Mouse (Mus musculus): ENCODE results near the gene Mettl24. TPM values are rescaled to one million over a fixed set of nuclear protein-coding genes. Genes with fewer than 3 reads are reported as not detected.

The Mettl24 gene
- polyA plus RNA-seq, 1 experiment from 2014 or later = 3.2 TPM

DNA sequence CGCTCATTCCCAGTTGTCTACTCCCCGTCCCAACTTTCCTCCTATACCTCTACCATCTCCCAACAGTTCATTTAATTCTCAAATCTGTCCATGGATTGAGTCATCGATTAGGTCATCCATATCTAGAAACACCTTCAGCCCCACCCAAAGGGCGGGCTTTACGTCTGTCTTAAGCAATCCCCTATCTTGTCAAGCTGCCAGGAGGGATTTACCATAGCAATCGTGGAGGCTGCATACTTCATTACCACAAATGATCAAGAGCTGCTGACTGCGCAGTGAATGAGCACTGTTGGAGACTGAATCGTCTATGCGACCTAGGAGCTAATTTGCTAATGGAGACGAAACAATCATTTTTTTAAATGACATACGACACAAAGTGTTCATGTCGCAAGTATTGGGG, 34.3 kb upstream of the Mettl24 start:
- no peak overlapping the region for H3K4me3 ChIP-seq (ENCODE audit: low read length)
- WGBS = 84% methylated on average over 12 of the region's 12 CpGs
- H3K4me1 ChIP-seq (ENCODE audit: control insufficient read depth, insufficient read depth, low read length) = 0 out of 2 replicates have a peak, but pooled peaks cover 3% of the 10 kb centered on the region
- H3K27me3 ChIP-seq (replicated peaks; ENCODE audit: control insufficient read depth, insufficient read depth, low read length) = no peaks in the 10 kb centered on the region
- no peaks in the 10 kb centered on the region for H3K9me3 ChIP-seq (ENCODE audit: control insufficient read depth, low read length)
- no peaks in the 10 kb centered on the region for H3K36me3 ChIP-seq (ENCODE audit: control insufficient read depth, insufficient read depth, low read length)
- no peak overlapping the region for H3K27ac ChIP-seq (ENCODE audit: low read length)
- H3K9ac ChIP-seq (ENCODE audit: low read depth, low read length) = no peak overlapping the region
- no peak for ATAC-seq
- H3K4me2 ChIP-seq (ENCODE audit: low read depth, low read length) = no peak overlapping the region

DNA sequence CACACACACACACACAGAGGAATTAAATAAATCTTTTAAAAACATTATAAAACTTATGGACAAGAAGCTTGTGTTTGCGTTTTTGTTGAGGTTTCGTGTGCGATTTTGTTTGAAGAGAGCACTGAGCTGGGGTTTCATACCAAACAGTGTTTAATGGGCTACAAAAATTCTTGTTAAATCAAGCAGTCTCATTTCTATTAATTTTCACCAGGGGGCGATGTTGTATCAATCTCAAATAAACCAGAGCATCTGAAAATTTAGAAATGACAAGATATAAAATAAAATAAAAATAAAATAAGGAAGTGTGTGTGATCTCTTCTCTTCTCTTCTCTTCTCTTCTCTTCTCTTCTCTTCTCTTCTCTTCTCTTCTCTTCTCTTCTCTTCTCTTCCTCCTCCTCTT, 33.4 kb upstream of the Mettl24 start:
- no peaks in the 10 kb centered on the region for H3K36me3 ChIP-seq (ENCODE audit: control insufficient read depth, insufficient read depth, low read length)
- 0 out of 2 replicates have a peak, but pooled peaks cover 3% of the 10 kb centered on the region for H3K4me1 ChIP-seq (ENCODE audit: control insufficient read depth, insufficient read depth, low read length)
- WGBS = 23% methylated on average over 4 of the region's 4 CpGs
- H3K4me2 ChIP-seq (ENCODE audit: low read depth, low read length) = no peak overlapping the region
- H3K9me3 ChIP-seq (ENCODE audit: control insufficient read depth, low read length) = no peaks in the 10 kb centered on the region
- H3K27ac ChIP-seq (ENCODE audit: low read length) = no peak overlapping the region
- no peak for ATAC-seq
- no peak overlapping the region for H3K9ac ChIP-seq (ENCODE audit: low read depth, low read length)
- H3K4me3 ChIP-seq (ENCODE audit: low read length) = no peak overlapping the region
- H3K27me3 ChIP-seq (replicated peaks; ENCODE audit: control insufficient read depth, insufficient read depth, low read length) = no peaks in the 10 kb centered on the region

DNA sequence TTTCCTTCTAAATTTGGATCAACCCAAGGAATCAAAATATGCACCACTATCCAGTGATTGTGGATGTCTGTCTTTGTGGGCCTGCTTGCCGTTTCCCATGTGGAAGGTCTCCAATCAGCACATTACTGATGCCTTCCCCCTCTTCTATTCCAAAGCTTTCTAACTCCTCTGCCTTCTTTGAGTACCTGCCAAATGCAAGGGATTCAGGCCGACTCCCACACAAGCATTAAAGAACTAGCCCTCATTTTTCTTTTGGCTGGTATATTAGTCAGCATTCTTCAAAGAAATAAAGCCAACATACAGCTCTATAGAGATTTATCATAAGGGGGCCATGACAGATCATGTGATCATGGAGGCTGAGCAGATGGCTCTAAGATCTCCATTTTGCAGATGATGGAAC, 31.4 kb upstream of the Mettl24 start:
- H3K9me3 ChIP-seq (ENCODE audit: control insufficient read depth, low read length) = no peaks in the 10 kb centered on the region
- H3K9ac ChIP-seq (ENCODE audit: low read depth, low read length) = no peak overlapping the region
- H3K4me1 ChIP-seq (ENCODE audit: control insufficient read depth, insufficient read depth, low read length) = no peaks in the 10 kb centered on the region
- H3K36me3 ChIP-seq (ENCODE audit: control insufficient read depth, insufficient read depth, low read length) = no peaks in the 10 kb centered on the region
- ATAC-seq = no peak
- 43% methylated on average over 2 of the region's 2 CpGs for WGBS
- no peak overlapping the region for H3K27ac ChIP-seq (ENCODE audit: low read length)
- no peaks in the 10 kb centered on the region for H3K27me3 ChIP-seq (replicated peaks; ENCODE audit: control insufficient read depth, insufficient read depth, low read length)
- no peak overlapping the region for H3K4me2 ChIP-seq (ENCODE audit: low read depth, low read length)
- no peak overlapping the region for H3K4me3 ChIP-seq (ENCODE audit: low read length)

DNA sequence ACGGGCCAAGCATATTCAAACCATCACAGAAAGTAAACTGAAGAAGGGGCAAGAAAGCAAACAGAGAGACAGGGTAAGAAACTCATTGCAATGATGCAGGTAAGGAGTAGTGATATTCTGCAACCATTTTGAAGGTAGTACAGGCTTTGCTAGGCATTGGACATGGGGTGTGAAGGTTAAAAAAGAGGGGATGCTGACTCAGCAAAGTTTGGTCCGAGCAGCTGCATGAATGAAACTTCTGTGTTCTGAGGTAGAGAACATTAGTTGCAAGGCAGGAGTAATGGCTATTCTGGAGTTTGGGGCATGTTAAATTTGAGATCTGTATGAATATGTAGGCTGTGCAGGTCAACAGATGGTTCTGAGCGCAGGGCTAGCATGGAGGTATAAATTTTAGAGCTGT, 17.8 kb upstream of the Mettl24 start:
- no peaks in the 10 kb centered on the region for H3K36me3 ChIP-seq (ENCODE audit: control insufficient read depth, insufficient read depth, low read length)
- H3K9me3 ChIP-seq (ENCODE audit: control insufficient read depth, low read length) = no peaks in the 10 kb centered on the region
- H3K4me1 ChIP-seq (ENCODE audit: control insufficient read depth, insufficient read depth, low read length) = no peaks in the 10 kb centered on the region
- no peak for ATAC-seq
- WGBS = 82% methylated on average over 3 of the region's 3 CpGs
- H3K27ac ChIP-seq (ENCODE audit: low read length) = no peak overlapping the region
- no peak overlapping the region for H3K9ac ChIP-seq (ENCODE audit: low read depth, low read length)
- no peak overlapping the region for H3K4me2 ChIP-seq (ENCODE audit: low read depth, low read length)
- no peaks in the 10 kb centered on the region for H3K27me3 ChIP-seq (replicated peaks; ENCODE audit: control insufficient read depth, insufficient read depth, low read length)
- H3K4me3 ChIP-seq (ENCODE audit: low read length) = no peak overlapping the region

DNA sequence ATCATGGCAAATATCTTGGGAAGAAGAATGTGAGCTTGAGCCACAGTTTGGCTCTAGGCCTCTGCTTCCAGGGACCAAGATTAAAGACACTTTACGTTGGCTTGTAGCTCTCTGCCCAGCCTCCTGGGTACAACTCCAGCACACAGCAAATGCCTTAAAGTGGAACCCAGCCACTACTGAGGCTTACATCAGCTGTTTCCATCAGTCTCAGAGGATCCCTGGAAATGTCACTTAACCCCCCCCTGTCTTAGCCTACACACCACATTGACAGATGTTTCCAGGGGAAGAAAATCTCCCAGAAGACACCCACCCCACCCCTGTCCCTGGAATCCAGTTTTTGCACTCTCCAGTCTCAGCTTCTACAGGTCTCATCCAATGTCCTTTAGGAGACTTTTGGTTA, 16.1 kb upstream of the Mettl24 start:
- H3K27me3 ChIP-seq (replicated peaks; ENCODE audit: control insufficient read depth, insufficient read depth, low read length) = no peaks in the 10 kb centered on the region
- H3K4me3 ChIP-seq (ENCODE audit: low read length) = no peak overlapping the region
- no peaks in the 10 kb centered on the region for H3K36me3 ChIP-seq (ENCODE audit: control insufficient read depth, insufficient read depth, low read length)
- no peak for ATAC-seq
- WGBS = 86% methylated on average over 1 of the region's 1 CpGs
- no peak overlapping the region for H3K4me2 ChIP-seq (ENCODE audit: low read depth, low read length)
- H3K4me1 ChIP-seq (ENCODE audit: control insufficient read depth, insufficient read depth, low read length) = no peaks in the 10 kb centered on the region
- no peak overlapping the region for H3K9ac ChIP-seq (ENCODE audit: low read depth, low read length)
- H3K27ac ChIP-seq (ENCODE audit: low read length) = no peak overlapping the region
- no peaks in the 10 kb centered on the region for H3K9me3 ChIP-seq (ENCODE audit: control insufficient read depth, low read length)

DNA sequence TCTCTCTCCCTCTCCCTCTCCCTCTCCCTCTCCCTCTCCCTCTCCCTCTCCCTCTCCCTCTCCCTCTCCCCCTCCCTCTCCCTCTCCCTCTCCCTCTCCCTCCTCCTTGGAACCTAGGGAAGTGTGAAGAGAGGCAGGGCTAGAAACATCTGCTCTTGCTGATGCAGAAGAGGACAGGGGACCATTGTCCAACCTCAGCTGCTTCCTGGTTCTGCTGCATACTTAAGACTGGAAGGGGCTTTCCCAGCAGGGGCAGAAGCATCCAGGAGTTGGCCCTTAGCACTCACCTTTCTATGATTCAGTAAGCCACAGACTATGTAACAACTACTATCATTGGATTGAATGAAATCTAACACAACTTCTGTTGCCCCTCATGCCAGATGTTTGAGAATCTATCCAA, 14.4 kb upstream of the Mettl24 start:
- Histone ChIP-seq H3K4me2 (ENCODE audit: low read depth, low read length) (no peak overlapping the region), H3K36me3 (ENCODE audit: control insufficient read depth, insufficient read depth, low read length) (no peaks in the 10 kb centered on the region)
- ATAC-seq = no peak

DNA sequence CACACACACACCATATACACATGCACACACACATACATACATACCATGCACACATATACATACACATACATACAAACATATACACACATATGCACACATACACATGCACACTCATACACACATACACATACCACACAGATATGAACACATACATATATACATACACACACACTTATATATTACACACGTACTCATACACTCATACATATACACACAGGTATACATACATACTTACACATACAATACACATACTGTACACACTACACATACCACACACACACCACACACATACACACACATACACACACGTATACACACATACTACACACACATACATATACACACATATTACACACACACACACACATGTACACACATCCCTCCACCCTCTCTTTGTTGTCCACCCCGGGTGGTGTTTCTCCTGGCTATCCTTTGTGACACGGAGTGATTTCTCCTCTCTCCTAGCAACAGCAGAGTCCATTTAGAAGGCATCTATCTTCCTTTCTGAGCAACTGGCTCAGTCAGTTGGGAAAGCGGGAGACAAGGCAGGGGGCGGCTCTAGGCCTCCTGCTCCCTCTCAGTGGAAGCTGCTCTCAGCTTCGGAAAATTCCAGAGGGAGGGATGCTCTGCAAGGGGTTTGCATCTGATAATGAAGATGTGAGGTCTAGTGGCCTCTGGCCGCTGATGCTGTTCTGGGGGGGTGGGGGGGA, 10.3 kb upstream of the Mettl24 start:
- Histone ChIP-seq H3K27me3 (replicated peaks; ENCODE audit: control insufficient read depth, insufficient read depth, low read length) (no peaks in the 10 kb centered on the region), H3K27ac (ENCODE audit: low read length) (no peak overlapping the region), H3K4me2 (ENCODE audit: low read depth, low read length) (no peak overlapping the region), H3K36me3 (ENCODE audit: control insufficient read depth, insufficient read depth, low read length) (no peaks in the 10 kb centered on the region), H3K4me1 (ENCODE audit: control insufficient read depth, insufficient read depth, low read length) (peaks cover 9% of the 10 kb centered on the region), H3K9ac (ENCODE audit: low read depth, low read length) (no peak overlapping the region), H3K9me3 (ENCODE audit: control insufficient read depth, low read length) (no peaks in the 10 kb centered on the region), H3K4me3 (ENCODE audit: low read length) (no peak overlapping the region)
- ATAC-seq = no peak
- 56% methylated on average over 8 of the region's 8 CpGs for WGBS

More for the DNA sequence above, 14.4 kb upstream of the Mettl24 start:
- H3K4me3 ChIP-seq (ENCODE audit: low read length) = no peak overlapping the region
- H3K9me3 ChIP-seq (ENCODE audit: control insufficient read depth, low read length) = no peaks in the 10 kb centered on the region
- H3K4me1 ChIP-seq (ENCODE audit: control insufficient read depth, insufficient read depth, low read length) = no peaks in the 10 kb centered on the region
- H3K27me3 ChIP-seq (replicated peaks; ENCODE audit: control insufficient read depth, insufficient read depth, low read length) = no peaks in the 10 kb centered on the region
- no peak overlapping the region for H3K27ac ChIP-seq (ENCODE audit: low read length)
- H3K9ac ChIP-seq (ENCODE audit: low read depth, low read length) = no peak overlapping the region

DNA sequence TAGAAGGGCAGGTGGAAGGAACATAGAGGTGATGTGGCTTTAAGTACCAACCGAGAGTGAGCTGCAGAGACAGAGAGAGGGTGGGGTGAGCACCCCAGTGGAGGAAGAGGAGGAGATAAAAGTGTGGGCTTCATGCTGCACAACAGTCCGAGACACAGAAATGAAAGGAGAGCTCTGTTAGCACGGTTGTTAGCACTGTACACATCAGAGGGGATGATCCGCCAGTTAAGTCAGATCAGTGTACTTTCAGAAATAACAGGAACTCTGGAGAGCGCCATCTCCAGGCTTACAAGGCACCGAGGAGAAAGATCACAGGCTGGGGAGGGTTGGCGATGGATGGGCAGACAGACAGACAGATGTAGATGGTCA, 9.8 kb upstream of the Mettl24 start:
- H3K27me3 ChIP-seq (replicated peaks; ENCODE audit: control insufficient read depth, insufficient read depth, low read length) = no peaks in the 10 kb centered on the region
- H3K36me3 ChIP-seq (ENCODE audit: control insufficient read depth, insufficient read depth, low read length) = no peaks in the 10 kb centered on the region
- no peak for ATAC-seq
- no peak overlapping the region for H3K4me3 ChIP-seq (ENCODE audit: low read length)
- no peak overlapping the region for H3K4me2 ChIP-seq (ENCODE audit: low read depth, low read length)
- WGBS = 68% methylated on average over 7 of the region's 7 CpGs
- H3K27ac ChIP-seq (ENCODE audit: low read length) = no peak overlapping the region
- H3K9me3 ChIP-seq (ENCODE audit: control insufficient read depth, low read length) = no peaks in the 10 kb centered on the region
- peaks cover 9% of the 10 kb centered on the region for H3K4me1 ChIP-seq (ENCODE audit: control insufficient read depth, insufficient read depth, low read length)
- H3K9ac ChIP-seq (ENCODE audit: low read depth, low read length) = no peak overlapping the region

DNA sequence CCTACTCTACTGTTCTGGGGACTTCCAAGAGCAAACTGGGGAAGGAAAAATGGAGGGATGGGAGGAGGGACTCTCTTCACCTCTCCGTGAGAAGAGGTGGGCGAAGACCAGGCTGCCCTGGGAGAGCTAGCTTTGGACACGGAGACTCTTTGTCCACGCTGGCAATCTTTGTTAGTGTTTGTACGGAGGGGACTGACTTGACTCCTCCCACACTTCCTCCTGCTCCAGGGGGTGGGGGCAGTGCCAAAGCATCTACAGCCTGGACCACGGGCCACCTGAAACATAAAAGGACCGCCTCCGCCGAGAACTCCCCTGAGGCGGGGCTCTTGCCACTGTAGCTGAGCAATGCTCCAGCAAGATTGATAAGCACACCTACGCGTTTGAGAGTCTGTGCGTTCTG, 8.9 kb upstream of the Mettl24 start:
- no peak overlapping the region for H3K27ac ChIP-seq (ENCODE audit: low read length)
- ATAC-seq = 0 out of 2 replicates have a peak, but pooled peaks have one; percentile 21
- H3K4me2 ChIP-seq (ENCODE audit: low read depth, low read length) = peak overlapping the region; percentile 52
- no peaks in the 10 kb centered on the region for H3K9me3 ChIP-seq (ENCODE audit: control insufficient read depth, low read length)
- no peaks in the 10 kb centered on the region for H3K36me3 ChIP-seq (ENCODE audit: control insufficient read depth, insufficient read depth, low read length)
- peak overlapping the region; percentile 36; the same call in 1 of the 2 replicates for H3K9ac ChIP-seq (ENCODE audit: low read depth, low read length)
- H3K27me3 ChIP-seq (replicated peaks; ENCODE audit: control insufficient read depth, insufficient read depth, low read length) = no peaks in the 10 kb centered on the region
- H3K4me3 ChIP-seq (ENCODE audit: low read length) = peak overlapping the region; percentile 22; the same call in 1 of the 2 replicates
- peaks cover 9% of the 10 kb centered on the region for H3K4me1 ChIP-seq (ENCODE audit: control insufficient read depth, insufficient read depth, low read length)
- WGBS = 7% methylated on average over 13 of the region's 13 CpGs

DNA sequence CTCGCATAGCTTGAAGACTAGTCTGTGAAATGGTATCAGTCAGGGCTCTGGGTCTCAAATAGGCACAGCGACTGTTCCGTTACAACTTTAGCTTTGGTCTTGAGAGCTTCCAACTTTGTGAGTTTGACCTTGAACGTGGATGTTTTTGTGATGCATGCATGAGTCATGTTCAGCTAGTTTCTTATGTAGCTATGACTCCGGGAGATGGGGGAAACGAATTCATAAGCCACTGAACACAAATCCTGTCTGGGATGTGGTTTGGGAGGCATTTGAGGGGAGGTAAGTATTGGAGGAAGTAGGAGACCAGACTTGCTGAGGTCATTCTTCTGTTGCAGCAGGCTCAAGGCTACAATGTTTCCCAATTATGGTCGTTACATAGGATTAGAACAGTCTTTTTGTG, 7.2 kb upstream of the Mettl24 start:
- Histone ChIP-seq H3K27ac (ENCODE audit: low read length) (no peak overlapping the region), H3K27me3 (replicated peaks; ENCODE audit: control insufficient read depth, insufficient read depth, low read length) (no peaks in the 10 kb centered on the region), H3K4me2 (ENCODE audit: low read depth, low read length) (no peak overlapping the region), H3K36me3 (ENCODE audit: control insufficient read depth, insufficient read depth, low read length) (no peaks in the 10 kb centered on the region), H3K9ac (ENCODE audit: low read depth, low read length) (no peak overlapping the region), H3K9me3 (ENCODE audit: control insufficient read depth, low read length) (no peaks in the 10 kb centered on the region), H3K4me1 (ENCODE audit: control insufficient read depth, insufficient read depth, low read length) (peaks cover 9% of the 10 kb centered on the region), H3K4me3 (ENCODE audit: low read length) (no peak overlapping the region)
- 81% methylated on average over 7 of the region's 7 CpGs for WGBS
- ATAC-seq = no peak
